Mouse (Mus musculus) adrenal gland, adult 2 months (tissue): ENCODE results near the gene Fxn. TPM values are rescaled to one million over a fixed set of nuclear protein-coding genes. Genes with fewer than 3 reads are reported as not detected.

Experiments used
- DNase-seq: peaks from one replicate; pipeline ENCODE4 v3.0.0; 2021
- long read RNA-seq: library from polyadenylated mRNA; stranded (forward); transcript quantifications from one replicate; pipeline ENCODE4 v2.0.0, GENCODE M21; 2021
- polyA plus RNA-seq: library from polyadenylated mRNA; depleted of rRNA; stranded (reverse); fragments of >200 nt; gene quantifications from 2 replicates; pipeline ENCODE4 v1.2.3, GENCODE M21; 2012; rRNA removed
- total RNA-seq, 2 experiments: library from RNA; stranded (reverse); gene quantifications; 2 replicates each; pipeline ENCODE4 v1.2.3; 2021

Fxn gene
- total RNA-seq (10 to 100 TPM; 13.5 to 15.0 TPM), polyA plus RNA-seq (45.6 and 55.9 TPM in 2 replicates)
- long read RNA-seq, transcript Fxn-201 (5 exons, 1,114 nt), result major isoform, 26 of 28 reads
- long read RNA-seq, partial matches to known transcripts, result 0 of 28 reads
- long read RNA-seq, other reads (novel, unspliced or antisense), result 2 of 28 reads

GRCm38 (mm10) chr19:24280601-24281228, at the start of gene Fxn:
Gene Fxn (minus strand): TSS chr19:24280605.
- no peak for DNase-seq

GRCm38 (mm10) chr19:24327921-24328320, 47.5 kb upstream of the Fxn start:
- no peak for DNase-seq

GRCm38 (mm10) chr19:24326969-24327368, 46.6 kb upstream of the Fxn start:
- DNase-seq, result no peak

- DNase-seq, result no peak
These were observed 45.3 kb upstream of the Fxn start for GRCm38 (mm10) chr19:24325692-24326091.

GRCm38 (mm10) chr19:24323841-24324613, 43.6 kb upstream of the Fxn start:
- DNase-seq, result peak; percentile 79

GRCm38 (mm10) chr19:24321900-24322311, 41.5 kb upstream of the Fxn start:
- no peak for DNase-seq

GRCm38 (mm10) chr19:24321211-24321899, 41.0 kb upstream of the Fxn start:
- no peak for DNase-seq

- no peak for DNase-seq
These were observed 37.8 kb upstream of the Fxn start for GRCm38 (mm10) chr19:24318172-24318571.

GRCm38 (mm10) chr19:24317731-24318130, 37.3 kb upstream of the Fxn start:
- no peak for DNase-seq

GRCm38 (mm10) chr19:24317038-24317591, 36.7 kb upstream of the Fxn start:
- DNase-seq, result no peak

- DNase-seq, result no peak
These were observed 35.8 kb upstream of the Fxn start for GRCm38 (mm10) chr19:24316060-24316725.

GRCm38 (mm10) chr19:24315234-24315633, 34.8 kb upstream of the Fxn start:
- DNase-seq, result no peak

GRCm38 (mm10) chr19:24314676-24315075, 34.3 kb upstream of the Fxn start:
- DNase-seq, result no peak

GRCm38 (mm10) chr19:24312556-24313342, 32.3 kb upstream of the Fxn start:
- no peak for DNase-seq

- no peak for DNase-seq
These were observed 31.6 kb upstream of the Fxn start for GRCm38 (mm10) chr19:24312046-24312445.

- DNase-seq, result peak; percentile 70
These were observed 27.9 kb upstream of the Fxn start for GRCm38 (mm10) chr19:24308305-24308705.

GRCm38 (mm10) chr19:24307271-24308221, 27.1 kb upstream of the Fxn start:
- DNase-seq, result peak; percentile 61

GRCm38 (mm10) chr19:24306351-24306750, 25.9 kb upstream of the Fxn start:
- no peak for DNase-seq

GRCm38 (mm10) chr19:24302198-24302597, 21.8 kb upstream of the Fxn start:
- no peak for DNase-seq

- DNase-seq, result no peak
These were observed 21.4 kb upstream of the Fxn start for GRCm38 (mm10) chr19:24301768-24302148.
